Mouse (Mus musculus) spleen, adult 12 weeks (tissue): ENCODE data around the gene Prkag2.

Experiments used
- DNase-seq: peaks from one replicate; pipeline ENCODE4 v3.0.0; 2022; ENCODE audit warnings: low spot score

Gene Prkag2

GRCm38 (mm10) chr5:24993190-24993589, 107.3 kb downstream of the Prkag2 start:
- DNase-seq: no peak

- no peak for DNase-seq
Observed at GRCm38 (mm10) chr5:24991575-24991974, 108.9 kb downstream of the Prkag2 start.

- no peak for DNase-seq
Observed at GRCm38 (mm10) chr5:24990460-24990859, 110.0 kb downstream of the Prkag2 start.

GRCm38 (mm10) chr5:24989683-24990082, 110.8 kb downstream of the Prkag2 start:
- DNase-seq: no peak

GRCm38 (mm10) chr5:24986956-24987355, 113.5 kb downstream of the Prkag2 start:
- no peak for DNase-seq

GRCm38 (mm10) chr5:24986204-24986940, 114.1 kb downstream of the Prkag2 start:
- no peak for DNase-seq

GRCm38 (mm10) chr5:24985434-24986176, 114.8 kb downstream of the Prkag2 start:
- DNase-seq: no peak

- no peak for DNase-seq
Observed at GRCm38 (mm10) chr5:24984157-24984556, 116.3 kb downstream of the Prkag2 start.

- DNase-seq: no peak
Observed at GRCm38 (mm10) chr5:24983539-24983938, 116.9 kb downstream of the Prkag2 start.

GRCm38 (mm10) chr5:24982258-24982657, 118.2 kb downstream of the Prkag2 start:
- DNase-seq: no peak

GRCm38 (mm10) chr5:24981765-24982164, 118.7 kb downstream of the Prkag2 start:
- no peak for DNase-seq

GRCm38 (mm10) chr5:24979968-24980345, 120.5 kb downstream of the Prkag2 start:
- DNase-seq: no peak

GRCm38 (mm10) chr5:24979312-24979967, 121.0 kb downstream of the Prkag2 start:
- DNase-seq: no peak

- DNase-seq: no peak
Observed at GRCm38 (mm10) chr5:24976907-24977306, 123.5 kb downstream of the Prkag2 start.

- no peak for DNase-seq
Observed at GRCm38 (mm10) chr5:24976236-24976635, 124.2 kb downstream of the Prkag2 start.

- no peak for DNase-seq
Observed at GRCm38 (mm10) chr5:24975100-24975499, 125.3 kb downstream of the Prkag2 start.

GRCm38 (mm10) chr5:24973672-24974225, 126.7 kb downstream of the Prkag2 start:
- DNase-seq: no peak

GRCm38 (mm10) chr5:24973228-24973627, 127.2 kb downstream of the Prkag2 start:
- DNase-seq: peak; percentile 19

GRCm38 (mm10) chr5:24970552-24971275, 129.7 kb downstream of the Prkag2 start:
- no peak for DNase-seq

- no peak for DNase-seq
Observed at GRCm38 (mm10) chr5:24969241-24969880, 131.1 kb downstream of the Prkag2 start.

GRCm38 (mm10) chr5:24968792-24969191, 131.7 kb downstream of the Prkag2 start:
- no peak for DNase-seq
